Mouse (Mus musculus): Measurements from ENCODE around the gene Asphd1.

The Asphd1 gene

DNA sequence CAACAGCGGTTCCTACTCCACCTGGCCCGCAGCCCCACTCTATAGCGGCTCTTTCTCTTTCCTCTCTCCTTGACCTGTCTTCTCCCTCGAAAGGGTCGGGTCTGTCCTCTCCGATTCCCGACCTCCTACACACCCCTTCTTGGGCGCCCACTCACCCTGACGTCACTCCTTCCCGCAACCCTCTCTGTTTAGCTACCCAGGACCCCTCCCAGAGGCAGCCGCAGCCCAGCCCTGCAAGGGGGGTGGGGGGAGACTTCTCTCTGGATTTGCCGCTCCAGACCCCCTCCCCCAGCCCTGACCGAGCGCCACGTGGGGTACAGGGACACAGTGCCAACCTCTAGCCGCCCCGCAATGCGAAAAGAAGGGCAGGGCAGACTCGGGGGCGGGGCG, at the start of gene Asphd1:
Asphd1 (minus strand) TSS at position 180 of the 390 bp plus-strand sequence.
- no peak for DNase-seq (ENCODE audit: low read depth, low spot score)

DNA sequence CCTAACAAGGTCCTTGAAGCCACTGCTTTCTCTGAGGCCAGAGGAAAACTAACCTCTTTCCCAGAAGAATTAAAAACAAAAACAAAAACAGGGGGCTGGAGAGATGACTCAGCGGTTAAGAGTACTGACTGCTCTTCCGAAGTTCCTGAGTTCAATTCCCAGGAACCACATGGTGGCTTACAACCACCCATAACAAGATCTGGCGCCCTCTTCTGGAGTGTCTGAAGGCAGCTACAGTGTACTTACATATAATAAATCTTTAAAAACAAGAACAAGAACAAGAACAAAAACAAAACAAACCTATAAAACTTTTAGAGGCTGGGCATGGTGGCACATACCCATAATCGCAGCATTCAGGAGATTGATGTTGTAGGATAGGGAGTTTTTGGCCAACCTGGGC, 47.1 kb upstream of the Asphd1 start:
- DNase-seq (ENCODE audit: low read depth, low spot score) = no peak

DNA sequence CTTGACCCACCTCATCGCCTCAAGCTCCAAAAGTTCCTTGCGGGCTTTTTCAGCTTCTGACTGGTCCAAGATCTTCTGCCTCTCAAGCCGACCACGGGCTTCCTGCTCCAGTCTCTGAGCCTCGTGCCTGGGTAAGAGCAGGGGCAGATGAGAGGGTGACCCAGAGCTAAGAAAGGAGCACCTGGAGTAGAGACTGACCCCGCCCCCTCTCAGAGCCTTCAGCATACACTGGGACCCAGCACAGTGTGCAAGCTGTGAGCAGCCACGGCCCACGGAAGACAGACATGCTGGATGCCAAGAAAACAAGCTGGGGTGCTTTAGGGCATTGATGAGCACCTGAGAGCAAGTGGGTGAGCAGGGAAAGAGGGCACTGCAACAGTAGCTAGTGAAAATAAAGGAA, 39.4 kb upstream of the Asphd1 start:
- DNase-seq (ENCODE audit: low read depth, low spot score) = no peak

DNA sequence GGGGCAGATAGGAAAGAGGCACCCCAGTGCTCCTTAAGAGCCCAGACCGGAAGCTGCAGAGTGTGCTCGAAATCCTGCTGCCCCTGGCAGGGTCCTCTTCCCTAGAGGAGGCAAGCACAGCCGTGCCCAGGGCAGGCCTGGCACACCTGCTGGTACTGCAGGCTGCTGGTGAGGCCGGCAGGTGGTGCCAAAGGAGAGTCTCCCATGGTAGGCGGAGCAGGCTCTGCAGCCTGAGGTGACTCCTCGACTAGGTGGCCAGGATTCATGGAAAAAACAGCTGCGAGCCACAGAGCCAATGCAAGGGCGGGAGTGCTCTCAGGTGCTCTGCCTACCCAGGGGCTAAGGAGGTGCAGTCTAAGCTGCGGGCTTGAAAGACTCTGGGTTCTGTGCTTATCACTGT, 36.9 kb upstream of the Asphd1 start:
- DNase-seq (ENCODE audit: low read depth, low spot score) = no peak

DNA sequence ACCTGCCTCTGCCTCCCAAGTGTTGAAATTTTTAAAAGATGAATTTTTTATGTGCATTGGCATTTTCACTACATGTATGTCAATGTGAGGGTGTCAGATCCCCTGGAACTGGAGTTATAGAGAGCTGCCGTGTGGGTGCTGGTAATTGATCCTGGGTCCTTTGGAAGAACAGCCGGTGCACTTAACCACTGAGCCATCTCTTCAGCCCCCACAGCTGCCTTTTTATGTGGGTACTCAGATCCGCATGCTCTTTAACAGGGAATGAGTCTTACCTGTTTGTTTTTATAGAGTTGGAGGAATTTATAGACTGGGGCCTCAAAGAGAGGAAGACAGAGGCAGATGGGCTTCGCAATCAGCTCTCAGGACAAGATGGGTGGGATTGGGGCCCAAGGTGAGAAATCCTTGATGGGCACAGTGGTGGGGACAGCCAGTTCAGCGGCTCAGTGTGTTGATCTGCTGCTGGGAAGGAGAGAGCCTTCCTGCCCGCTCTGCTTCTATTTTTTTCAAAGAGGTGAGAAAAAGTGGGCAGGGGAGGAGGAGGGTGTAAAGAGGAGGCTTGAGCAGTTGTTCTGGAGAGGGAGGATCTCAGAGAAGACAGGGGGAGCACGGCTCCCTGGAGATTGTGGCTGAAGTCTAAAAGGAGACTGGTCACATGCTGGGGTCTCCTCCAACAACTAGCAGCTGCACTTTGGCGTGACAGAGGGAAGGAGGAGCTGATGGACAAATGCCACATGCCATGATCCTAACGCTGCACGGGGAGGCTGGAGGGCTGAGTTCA, 35.5 kb upstream of the Asphd1 start:
- DNase-seq (ENCODE audit: low read depth, low spot score) = no peak

DNA sequence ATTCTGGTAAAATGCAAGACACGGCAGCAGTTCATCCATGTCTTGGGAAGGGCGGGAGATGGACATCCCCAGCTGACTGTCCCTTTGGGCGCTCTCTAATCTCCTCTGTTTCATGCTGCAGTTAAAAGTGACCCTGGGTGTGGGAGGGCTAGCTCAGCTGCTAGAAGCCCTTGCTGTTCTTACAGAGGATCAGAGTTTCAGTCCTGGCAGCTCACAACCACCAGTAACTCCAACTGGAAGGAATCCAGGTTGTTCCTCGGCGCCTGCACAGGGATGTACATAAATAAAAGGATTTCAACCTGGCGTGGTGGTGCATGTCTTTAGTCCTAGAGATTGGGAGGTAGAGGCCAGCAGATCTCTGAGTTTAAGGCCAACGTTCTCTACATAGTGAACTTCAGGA, 33.7 kb upstream of the Asphd1 start:
- no peak for DNase-seq (ENCODE audit: low read depth, low spot score)

DNA sequence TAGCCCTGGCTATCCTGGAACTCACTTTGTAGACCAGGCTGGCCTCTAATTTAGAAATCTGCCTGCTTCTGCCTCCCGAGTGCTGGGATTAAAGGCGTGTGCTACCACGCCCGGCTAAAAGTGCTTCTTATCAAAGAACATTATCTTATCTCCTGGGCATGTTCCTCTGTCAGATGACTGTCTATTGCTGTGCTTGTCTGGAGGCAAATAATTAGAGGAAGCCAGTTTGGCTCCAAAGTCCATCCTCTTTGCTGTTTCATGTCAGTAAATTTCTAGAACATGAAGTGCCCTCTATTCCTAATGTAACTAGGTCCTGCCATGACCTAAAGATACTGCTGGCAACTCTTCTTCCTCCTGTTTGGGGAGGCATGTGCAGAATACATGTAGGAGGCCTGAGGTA, 32.7 kb upstream of the Asphd1 start:
- DNase-seq (ENCODE audit: low read depth, low spot score) = no peak

DNA sequence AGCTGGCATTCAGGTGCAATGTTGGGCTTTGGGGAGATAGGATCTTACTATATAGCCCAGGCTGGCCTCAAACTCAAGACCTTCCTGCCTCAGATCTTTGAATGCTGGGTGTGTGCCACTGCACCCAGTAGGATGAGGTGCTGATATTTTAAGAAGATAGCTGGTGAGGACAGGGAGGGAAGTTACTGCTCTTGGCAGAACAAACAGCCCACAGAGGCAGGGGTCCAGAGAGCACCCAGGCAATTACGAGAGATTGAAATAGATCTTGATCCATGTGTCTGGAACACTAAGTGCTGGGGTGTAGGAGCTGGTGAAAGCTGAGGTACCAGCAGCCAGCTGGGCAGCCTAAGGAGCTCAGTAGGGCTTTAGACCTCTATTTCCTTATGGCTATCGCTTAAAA, 32.2 kb upstream of the Asphd1 start:
- DNase-seq (ENCODE audit: low read depth, low spot score) = no peak

DNA sequence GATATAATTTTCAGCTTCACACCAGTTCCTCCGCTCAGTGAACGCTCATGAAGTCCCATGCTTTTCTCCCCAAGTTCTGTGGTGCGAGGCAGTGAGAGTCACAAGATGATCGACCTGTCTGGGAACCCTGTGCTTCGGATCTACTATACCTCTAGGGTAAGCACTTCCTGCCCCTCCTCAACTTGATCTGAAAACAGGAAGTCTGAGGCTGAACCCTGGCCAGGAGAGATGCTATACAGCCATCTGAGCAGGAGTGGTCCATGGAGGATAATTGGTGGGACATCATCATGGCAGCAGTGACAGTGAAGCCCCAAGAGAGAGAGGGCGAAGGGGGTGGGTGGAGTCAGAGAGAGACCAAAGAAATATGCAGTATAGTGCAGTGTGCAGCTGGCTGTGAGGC, 29.5 kb upstream of the Asphd1 start:
- DNase-seq (ENCODE audit: low read depth, low spot score) = no peak

DNA sequence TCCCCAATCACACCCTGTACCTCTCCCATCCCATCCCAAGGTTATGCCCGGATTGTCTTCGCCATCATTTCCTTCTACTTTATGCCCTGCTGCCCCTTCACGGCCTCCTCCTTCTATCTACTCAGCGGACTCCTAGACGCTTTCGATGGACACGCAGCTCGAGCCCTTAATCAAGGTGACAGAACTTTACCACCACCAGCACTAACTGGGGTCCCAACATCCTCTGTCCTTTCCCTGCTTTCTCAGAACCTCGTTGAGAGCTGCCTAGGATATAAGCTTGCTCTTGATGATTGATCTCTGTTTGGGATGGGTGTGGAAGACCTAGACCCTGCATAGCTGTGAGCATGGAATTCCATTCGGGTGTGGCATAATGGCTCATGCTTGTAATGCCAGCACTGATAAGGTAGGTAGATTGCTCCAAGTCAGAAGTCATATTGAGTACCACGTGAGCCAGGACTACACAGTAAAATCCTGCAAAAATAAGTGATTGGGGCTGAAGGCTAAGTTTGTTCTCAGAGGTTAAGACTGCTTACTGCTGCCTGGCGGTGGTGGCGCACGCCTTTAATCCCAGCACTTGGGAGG, 27.6 kb upstream of the Asphd1 start:
- DNase-seq (ENCODE audit: low read depth, low spot score) = peak; percentile 40

DNA sequence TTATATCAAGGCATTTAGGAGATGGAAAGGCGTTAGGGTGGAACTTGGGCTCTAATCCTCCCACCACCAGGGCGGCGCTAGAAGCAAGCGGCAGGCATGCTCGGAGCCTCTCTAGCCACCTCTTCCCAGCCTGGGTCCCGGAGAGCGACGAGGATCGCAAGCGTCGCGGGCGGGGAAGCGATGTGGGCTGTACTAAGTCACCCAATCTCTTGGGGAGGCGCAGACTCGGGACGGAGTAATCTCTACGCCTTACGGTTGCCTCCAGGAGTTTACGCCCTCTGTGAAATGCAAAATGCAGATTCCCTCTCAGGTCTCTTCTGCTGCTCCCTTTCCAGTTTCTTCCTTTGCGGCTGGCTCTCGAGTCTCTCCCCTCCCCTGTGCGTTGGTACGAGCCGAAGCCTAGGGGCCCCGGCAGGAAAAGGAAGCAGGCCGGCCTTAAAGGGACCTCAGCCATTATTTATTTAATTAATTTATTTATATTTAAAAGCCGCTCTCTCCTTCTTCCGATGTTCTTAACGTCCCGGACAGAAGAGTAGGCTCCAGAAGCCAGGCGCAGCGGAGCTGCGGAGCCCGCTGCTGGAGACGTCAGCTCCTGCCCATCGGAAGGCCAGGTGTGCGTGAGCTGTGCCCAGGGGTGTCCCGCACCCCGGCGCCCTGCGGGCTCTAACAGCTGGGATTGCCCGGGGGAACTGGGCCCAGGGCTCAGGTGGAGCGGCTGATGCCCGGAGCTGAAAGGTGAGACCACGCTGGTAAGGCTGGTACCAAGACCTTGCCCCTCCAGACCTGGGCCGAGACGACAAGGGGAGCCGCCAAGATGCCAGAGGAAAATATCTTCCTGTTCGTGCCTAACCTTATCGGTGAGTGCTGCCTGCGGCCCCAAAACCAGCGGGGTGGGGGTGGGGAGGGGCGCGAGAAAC, 26.8 kb upstream of the Asphd1 start, which contains the start of gene Cdiptos:
Cdiptos (minus strand) TSS at position 149 of the 917 bp plus-strand sequence.
- DNase-seq (ENCODE audit: low read depth, low spot score) = peak; percentile 94

DNA sequence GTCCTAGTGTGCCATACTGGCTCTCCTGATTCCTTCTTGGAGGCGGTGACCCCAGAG, 26.3 kb upstream of the Asphd1 start, which contains the start of gene Cdipt:
Cdipt (plus strand) TSS at position 22 of the 57 bp plus-strand sequence.
- no peak for DNase-seq (ENCODE audit: low read depth, low spot score)

DNA sequence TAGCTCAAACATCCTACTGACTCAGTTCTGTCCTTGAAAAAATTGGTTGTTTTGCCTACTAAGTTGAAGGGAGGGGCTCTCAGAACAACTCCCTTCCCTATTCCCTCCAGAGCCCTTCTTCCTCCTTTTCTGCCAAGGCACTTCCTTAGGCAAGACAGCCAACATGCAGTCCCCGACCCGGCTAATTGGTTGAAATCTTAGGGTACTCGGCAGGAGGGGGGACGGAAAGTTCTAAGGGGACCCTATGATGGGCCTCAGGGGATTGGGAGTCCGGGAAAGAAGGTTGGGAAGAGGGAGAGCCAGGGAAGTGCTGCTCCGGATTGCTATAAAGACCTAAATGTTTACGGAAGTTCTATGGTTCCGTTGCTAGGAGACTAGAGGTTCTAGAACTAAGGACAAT, 26.1 kb upstream of the Asphd1 start:
- DNase-seq (ENCODE audit: low read depth, low spot score) = no peak

DNA sequence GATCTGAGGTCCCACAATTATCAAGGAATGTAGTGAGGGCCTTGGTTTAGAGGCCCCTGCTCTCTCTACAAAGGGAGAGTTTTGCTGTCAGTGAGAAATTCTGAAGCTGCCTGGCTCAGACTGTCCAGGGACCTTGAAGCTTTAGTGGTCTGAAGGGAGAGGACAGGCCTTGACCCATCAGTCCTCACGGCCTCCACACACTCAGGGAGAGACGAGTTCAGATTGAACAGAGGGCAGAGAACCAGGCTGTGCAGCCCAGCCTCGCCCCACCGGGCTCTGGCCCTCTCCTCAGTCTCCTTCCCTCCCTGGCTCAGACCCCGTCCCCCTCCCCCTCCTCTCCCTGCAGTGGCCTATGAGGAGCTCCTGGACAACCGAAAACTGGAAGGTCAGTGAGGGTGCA, 18.0 kb upstream of the Asphd1 start:
- no peak for DNase-seq (ENCODE audit: low read depth, low spot score)

DNA sequence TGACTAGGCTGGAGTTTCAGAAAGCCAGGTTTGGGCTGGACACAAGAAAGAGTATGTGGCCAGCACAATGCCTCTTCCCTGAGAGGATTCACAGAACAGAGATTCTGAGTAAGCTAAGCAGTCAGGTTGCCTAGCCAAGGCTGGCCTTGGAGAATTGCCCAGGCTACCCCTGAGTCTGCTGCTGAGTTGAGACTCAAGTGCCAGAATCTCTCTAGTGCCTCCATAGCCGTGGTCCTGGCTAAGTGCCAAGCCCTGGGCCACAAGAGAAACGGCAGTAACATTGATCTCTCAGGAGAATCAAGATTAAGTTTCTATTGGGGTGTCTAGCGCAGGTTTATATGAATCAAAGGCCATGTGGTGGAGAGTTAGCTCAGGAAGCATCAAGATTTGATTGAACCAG, 16.2 kb upstream of the Asphd1 start:
- no peak for DNase-seq (ENCODE audit: low read depth, low spot score)

DNA sequence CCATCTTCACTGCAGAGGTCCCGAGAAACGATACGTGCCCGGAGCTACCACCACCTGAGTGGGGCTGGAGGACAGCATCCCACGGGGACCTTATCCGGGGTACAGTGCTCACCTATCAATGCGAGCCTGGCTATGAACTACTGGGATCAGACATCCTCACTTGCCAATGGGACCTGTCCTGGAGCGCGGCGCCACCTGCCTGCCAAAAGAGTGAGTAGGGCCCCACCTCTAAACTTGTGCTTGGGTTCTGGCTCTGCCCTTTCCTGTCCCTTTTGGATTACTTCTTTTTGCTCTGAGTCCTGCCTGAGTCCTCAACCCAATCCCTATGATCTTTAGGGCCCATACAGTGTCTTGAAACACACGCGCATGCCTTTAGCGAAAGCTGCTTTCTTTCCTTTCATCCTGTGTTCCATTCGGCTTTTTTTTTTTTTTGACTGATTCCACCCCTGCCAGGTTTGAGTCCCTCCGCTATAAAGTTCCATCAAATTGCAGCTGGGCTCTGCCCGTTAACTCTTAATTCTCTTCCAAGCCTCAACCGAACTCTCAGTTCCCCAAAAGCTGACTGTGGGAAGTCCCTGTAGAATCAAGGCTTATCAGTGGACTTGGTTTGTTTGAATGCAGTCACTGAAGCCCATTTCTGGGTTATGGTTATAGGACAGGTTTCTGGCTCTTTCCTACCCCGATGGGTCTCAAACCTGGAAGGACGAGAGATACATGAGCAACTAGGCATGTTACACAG, 14.3 kb upstream of the Asphd1 start:
- no peak for DNase-seq (ENCODE audit: low read depth, low spot score)

DNA sequence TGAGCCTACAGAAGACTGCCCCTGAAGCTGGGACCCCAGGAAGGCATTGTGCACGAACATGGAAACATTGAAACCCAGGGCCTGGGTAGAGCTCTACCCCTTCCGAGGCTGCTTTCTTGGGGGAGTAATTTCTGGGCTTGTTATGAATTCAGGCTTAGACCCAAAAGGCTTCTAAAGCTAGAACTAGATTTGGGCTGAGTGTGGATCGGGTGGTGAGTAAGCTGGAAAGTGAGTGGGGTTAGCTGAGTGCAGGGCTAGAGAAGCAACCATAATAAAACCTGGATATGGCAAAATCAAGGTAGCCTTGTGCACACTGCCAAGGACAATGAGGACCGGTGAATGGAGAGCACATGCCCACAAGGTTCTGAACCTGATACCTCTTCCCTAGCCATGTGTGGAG, 12.6 kb upstream of the Asphd1 start:
- no peak for DNase-seq (ENCODE audit: low read depth, low spot score)

DNA sequence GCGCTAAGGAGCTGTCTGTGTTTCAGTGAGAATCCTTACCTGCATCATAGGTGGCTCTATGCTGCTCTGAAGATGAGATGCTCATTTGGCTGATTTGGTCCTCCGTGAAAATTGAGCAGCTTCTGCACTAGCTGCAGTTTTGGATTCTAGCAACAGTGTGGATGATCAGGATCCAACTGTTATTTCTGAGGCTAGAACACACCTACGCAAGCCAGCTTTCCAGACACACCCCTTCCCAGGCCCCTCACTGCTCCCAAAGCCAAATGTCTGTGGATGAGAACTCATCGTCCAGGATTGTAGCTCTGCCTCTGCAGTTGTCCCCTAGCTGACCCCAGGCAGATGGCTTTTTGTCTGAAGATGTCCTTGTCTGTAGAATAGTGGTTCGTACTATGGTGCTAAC, 11.7 kb upstream of the Asphd1 start:
- DNase-seq (ENCODE audit: low read depth, low spot score) = no peak

DNA sequence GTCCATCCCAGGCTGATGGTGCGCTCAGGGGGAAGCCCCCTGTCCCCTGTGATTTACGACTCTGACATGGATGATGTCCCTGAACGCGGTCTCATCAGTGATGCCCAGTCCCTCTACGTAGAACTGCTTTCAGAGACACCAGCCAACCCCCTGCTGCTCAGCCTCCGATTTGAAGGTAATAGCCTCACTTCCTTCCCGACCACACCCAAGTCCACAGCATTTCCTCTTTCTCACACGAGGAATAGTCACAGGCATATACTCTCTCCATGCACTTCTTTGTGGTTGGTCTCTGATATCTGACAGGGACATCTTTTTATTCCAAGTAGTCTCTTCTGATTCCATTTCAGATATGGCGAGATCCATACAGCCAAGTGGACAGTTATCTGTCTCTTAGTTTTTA, 10.4 kb upstream of the Asphd1 start:
- DNase-seq (ENCODE audit: low read depth, low spot score) = no peak

DNA sequence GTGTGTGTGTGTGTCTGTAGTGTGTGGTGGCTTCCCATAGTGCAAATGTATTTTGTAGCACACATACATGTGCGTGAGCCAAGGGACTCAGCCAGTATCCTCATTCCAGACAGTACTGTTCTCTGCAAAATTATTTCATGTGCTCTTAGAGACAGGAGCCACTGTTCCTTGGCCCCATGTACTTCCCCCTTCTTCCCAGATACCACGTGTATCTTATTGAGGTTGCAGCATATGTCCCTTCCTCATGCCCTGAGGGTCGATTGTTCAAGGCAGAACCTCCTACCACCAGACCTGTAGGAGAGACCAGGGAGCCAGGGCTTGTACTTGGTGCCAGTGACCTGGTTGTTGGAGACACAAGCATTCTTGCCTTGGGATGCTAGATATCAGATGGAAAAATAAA, 5.7 kb upstream of the Asphd1 start:
- DNase-seq (ENCODE audit: low read depth, low spot score) = no peak

DNA sequence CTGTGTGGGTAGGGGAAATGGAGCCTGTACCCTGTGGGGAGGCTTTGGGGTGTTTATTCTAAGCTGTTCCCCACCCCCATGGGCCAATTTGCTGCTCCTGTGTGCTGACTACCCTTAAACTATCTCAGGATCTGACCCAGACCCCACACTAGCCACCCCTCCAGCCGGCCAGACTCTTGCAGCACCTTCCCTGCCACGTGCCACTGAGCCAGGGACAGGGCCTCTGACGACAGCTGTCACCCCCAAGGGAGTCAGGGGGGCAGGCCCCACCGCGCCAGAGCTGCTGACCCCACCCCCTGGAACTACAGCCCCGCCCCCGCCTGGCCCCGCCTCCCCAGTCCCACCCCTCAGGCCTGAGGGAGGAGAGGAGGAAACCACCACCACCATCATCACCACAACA, 3.3 kb upstream of the Asphd1 start:
- no peak for DNase-seq (ENCODE audit: low read depth, low spot score)

DNA sequence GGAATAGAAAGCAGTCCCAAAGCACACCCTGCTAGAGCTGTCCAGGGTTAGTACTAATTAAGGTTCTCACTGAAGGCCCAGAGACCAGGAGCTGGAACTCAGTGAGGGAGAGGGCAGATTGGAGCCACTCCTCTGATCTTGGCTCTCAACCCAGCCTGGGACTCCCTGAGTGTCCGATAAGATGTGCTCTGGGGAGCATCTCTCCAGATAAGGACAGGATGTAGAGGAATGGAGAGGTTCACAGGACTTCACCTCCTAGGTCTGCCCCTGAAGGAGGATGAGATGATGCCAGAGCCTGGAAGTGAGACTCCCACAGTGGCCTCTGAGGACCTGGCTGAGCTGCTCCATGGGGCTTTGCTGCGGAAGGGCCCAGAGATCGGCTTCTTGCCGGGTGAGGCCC, 2.4 kb upstream of the Asphd1 start:
- no peak for DNase-seq (ENCODE audit: low read depth, low spot score)
